Mouse (Mus musculus) R1 (cell line): ENCODE measurements around the gene Rnf220.

Experiments
- DNase-seq: peaks from one replicate; pipeline ENCODE4 v3.0.0-alpha.2; 2018; ENCODE audit warnings: low read depth, low spot score

Gene Rnf220

GRCm38 (mm10) chr4:117496482-117497165, at the start of gene Rnf220:
TSS of gene Rnf220 (minus strand) at chr4:117497052.
- peak; percentile 83 for DNase-seq

GRCm38 (mm10) chr4:117546616-117547015, 49.8 kb upstream of the Rnf220 start:
- DNase-seq = no peak

DNA sequence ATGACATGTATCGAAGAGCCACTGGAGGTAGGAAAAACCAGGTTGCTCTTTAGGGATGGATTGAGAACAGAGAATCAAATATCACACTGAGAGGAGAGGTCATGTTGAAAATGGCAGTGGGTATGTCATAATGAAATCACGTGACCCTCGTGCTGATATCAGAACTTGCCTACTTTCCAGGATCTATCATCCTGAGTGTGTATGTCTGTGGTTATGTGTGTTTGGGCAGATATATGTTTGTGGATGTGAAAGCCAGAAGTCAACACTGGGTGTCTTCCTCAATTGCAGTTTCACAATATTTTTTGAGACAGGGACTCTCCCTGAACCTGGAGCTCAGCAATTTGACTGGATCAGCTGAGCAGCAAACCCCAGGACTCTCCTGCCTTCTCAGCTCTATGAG, 48.6 kb upstream of the Rnf220 start:
- no peak for DNase-seq

DNA sequence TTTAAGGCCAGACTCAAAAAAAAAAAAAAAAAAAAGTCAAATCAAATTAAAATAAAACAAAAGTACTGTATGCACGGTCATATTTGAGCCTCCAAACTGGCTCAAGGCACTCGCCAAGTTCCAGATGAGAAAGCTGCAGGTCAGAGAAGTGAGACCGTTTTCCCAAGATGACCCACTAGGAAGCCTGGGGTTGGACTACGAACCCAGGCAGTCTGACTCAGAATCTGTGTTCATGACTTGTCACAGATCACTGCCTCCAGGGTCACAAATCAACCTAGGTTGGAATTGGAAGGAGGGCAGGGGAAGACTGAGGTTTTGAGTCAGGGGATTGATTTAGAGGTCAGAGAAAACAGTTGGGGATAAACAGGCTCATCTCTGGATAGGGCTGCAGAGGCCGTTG, 43.7 kb upstream of the Rnf220 start:
- DNase-seq = no peak

DNA sequence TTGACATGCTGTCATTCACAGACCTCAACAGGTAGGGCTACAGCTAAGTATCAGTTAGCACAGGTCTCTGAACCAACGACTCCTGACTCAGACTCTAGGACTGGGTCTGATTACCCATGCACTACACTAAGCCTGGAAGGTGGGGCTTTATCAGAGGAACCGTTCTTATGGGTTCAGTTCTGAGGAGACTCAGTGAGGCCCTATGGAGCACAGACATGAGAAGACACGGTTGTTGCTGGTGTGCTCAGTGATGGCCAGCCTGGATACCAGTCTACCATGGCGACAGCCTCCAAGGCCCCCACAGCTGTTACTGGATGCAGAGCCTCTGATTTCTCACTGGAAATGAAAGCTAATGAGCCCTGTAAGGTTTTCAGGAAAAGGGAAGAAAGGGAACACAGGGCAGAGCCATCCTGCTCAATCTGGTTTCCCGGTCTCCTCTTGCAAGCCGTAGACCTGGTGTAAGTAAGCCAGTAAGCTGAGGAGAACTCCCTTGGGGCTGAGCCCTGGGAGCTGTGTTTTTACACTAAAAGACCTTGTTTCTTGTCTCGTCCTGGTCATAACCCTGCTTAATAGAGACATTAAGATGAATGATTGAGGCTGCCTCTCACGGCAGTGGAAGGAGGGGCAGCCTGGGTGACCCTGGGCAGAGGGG, 42.6 kb upstream of the Rnf220 start:
- no peak for DNase-seq

DNA sequence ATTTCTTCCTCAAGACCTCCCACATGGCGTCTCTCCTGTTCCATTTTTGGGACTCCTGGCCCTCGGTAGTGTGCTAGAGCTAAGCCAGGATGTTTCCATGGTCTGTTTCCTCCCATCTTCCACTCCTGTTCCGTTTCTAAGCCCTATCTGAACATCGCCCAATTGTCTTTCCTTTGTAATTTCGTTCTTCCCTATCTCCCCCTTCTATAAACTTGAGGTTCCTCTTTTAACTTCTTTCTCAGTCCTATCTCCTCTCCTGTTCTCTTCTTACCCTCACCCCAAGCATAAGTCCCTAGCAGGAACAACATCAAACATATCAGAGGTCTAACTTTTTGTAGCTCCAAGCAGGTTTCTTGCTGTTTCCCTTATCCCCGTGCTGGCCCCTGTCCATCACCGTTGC, 40.1 kb upstream of the Rnf220 start:
- no peak for DNase-seq

- DNase-seq = no peak
These were observed 38.8 kb upstream of the Rnf220 start for GRCm38 (mm10) chr4:117535496-117536200.

DNA sequence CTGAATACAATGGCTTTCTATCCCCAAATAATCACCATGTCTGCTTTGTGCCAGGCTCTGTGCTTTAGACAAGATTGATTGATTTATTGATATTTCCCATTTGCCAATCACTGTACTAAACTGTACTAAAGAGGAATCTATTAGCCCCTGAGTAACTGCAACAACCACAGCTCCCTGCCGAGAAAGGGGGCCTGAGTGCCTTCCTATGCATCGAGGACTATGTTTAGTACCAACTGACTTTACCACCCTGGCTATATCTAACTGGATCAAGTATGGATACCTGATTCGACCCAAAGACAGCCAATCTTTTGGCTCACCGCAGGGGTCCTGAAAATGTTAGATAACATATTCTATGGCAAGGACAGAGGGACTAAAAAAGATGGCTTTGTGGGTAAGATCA, 33.0 kb upstream of the Rnf220 start:
- no peak for DNase-seq

GRCm38 (mm10) chr4:117527952-117528351, 31.1 kb upstream of the Rnf220 start:
- peak; percentile 73 for DNase-seq

- no peak for DNase-seq
These were observed 30.5 kb upstream of the Rnf220 start for GRCm38 (mm10) chr4:117527116-117527899.

DNA sequence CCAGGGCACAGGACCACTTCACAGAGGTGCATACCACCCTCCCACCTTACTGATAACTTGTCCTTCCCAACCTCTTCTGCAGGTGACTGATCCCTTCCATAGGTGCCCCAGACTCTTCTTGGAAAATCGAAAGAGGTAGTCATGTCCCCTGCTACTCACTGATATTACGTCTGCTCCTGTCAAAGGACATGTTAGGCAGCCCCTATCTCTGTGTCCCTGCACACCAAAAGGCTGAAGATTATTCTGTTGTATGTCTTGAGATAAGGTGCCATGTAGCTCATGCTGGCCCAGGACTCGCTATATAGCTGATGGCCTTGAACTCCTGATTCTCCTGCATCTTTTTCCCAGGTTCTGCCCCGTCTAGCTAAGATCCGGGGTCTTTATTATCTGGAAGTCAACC, 29.1 kb upstream of the Rnf220 start:
- DNase-seq = no peak

- DNase-seq = no peak
These were observed 24.5 kb upstream of the Rnf220 start for GRCm38 (mm10) chr4:117521350-117521749.

DNA sequence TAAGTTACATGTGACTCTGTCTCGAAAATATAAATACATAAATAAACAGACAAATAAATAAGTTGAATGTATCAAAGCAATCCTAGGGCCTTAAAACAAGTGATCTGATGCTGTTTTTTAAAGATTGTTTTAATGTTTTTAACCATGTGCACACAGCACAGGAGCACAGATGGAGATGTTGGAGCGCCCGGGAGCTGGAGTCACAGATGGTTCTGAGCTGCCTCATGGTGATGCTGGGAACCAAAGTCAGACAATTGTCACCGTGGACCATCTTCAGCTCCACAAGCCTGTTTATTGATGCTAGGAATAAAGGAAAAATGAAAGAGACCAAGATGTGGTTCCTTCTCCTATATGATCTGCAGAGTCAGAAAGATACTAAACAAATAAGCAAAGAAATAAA, 21.4 kb upstream of the Rnf220 start:
- no peak for DNase-seq

DNA sequence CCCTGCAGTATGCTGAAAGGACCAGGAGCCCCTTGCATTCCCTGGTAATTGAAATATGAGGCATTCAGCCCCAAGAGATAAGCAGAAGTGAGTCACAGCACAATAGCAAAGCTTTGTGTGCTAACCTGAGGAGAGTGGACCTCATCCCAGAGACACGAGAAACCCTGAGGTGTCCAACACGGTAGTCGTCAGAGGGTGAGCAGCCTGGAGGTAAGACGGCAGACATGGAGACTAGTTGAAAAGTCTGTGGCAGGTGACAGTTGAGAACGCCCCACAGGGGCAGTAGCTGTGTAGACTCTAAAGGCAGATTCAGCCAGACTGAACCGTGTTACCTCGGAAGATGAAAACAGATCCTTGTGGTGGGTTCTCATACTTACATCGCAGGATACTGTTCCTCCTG, 2.2 kb upstream of the Rnf220 start:
- no peak for DNase-seq

DNA sequence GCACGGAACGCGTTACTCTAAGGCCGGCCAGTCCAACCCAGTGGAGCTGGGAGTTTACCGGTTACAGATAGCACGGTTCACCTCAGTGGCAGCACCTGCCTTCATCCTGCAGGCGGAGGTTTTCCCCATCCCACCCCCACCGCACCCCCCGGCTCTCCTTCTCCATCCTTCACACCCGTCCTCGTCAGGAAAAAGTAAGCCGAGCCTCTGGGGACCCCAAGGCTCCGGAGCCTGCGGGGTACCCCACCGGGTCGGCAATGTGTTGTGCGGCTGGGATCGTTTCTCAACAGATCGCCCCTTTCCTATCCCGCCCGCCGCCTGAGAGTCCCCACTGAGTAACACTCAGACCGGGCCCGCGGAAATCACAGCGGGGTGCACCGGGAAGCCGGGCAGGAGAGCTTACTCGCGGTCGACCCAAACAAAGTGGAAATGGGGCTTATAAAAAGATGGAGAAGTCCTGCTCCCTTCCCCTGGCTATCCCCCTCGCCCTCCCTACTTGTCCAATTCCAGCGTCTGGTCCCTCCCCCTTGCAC, 917 bp downstream of the Rnf220 start:
- DNase-seq = peak; percentile 62

GRCm38 (mm10) chr4:117494911-117495501, 1.8 kb downstream of the Rnf220 start:
- DNase-seq = peak; percentile 63

GRCm38 (mm10) chr4:117493905-117494851, 2.7 kb downstream of the Rnf220 start:
- DNase-seq = peak; percentile 52

GRCm38 (mm10) chr4:117493161-117493568, 3.7 kb downstream of the Rnf220 start:
- no peak for DNase-seq

DNA sequence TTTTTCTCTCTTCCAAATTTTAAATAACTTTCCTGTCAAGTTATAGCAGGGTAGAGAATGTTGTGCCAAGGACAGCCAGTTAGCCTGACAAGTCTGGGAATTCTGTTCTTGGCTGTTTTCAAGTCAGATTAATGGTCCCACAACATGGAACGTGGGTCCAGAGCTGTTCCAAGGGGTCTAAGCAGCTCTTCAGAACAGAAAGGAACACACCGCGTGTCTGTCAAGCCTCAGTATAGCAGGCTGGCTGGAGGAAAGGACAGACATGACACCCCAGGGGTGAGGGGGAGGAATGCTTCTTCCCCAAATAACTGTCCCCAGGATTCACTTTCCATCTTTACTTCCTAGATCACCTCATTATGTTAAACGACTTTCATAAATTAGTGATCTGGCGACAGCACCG, 5.0 kb downstream of the Rnf220 start:
- no peak for DNase-seq

DNA sequence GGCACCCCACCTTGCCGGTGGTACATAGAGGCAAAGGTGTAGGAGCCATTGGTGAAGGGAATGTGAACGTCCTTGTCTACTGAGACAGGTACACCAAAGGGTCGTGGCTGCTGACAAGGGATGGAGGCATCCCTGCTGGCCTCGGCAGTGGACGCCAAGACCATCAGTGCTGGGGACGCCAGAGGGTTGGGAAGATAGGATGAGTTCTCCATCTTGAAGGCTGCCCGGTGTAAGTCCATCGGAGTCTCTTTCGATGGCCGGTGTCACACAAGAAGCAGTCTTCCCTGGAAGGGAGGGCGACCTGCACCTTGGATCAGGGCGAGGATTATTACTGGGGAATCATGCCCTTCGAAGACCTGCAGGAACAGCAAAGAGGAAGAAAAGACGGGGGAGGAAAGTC, 6.9 kb downstream of the Rnf220 start:
- DNase-seq = no peak
